Mouse (Mus musculus) neural tube, embryonic 11.5 days (tissue): ENCODE data around the gene Tchp. TPM values are rescaled to one million over a fixed set of nuclear protein-coding genes. Genes with fewer than 3 reads are reported as not detected.

Source experiments
- ATAC-seq: fragments of 200-750 bp; cut with Nextera tagmentation; 2 replicates; pipeline ENCODE4 v1.8.0; 2017; ENCODE audit warnings: moderate number of reproducible peaks, mild to moderate bottlenecking, moderate TSS enrichment, moderate library complexity; ENCODE audit not compliant: insufficient read depth, low FRiP score, low TSS enrichment
- DNase-seq: peaks from one replicate; pipeline ENCODE4 v3.0.0-alpha.2; 2015; ENCODE audit warnings: low spot score
- H3K27ac ChIP-seq: fragments of 300-500 bp; sonication (generic); 2 replicates; pipeline ENCODE4 v1.5.1; 2014; ENCODE audit warnings: low read depth, mild to moderate bottlenecking, low read length
- H3K27me3 ChIP-seq: fragments of 300-500 bp; sonication (generic); 2 replicates; pipeline ENCODE4 v1.6.1; 2014; ENCODE audit warnings: mild to moderate bottlenecking, low read length, mixed read lengths; ENCODE audit not compliant: control insufficient read depth, insufficient read depth
- H3K36me3 ChIP-seq: fragments of 300-500 bp; sonication (generic); 2 replicates; pipeline ENCODE4 v1.6.1; 2014; ENCODE audit warnings: mild to moderate bottlenecking, low read length, moderate library complexity, mixed read lengths; ENCODE audit not compliant: control insufficient read depth, insufficient read depth
- H3K4me1 ChIP-seq: fragments of 300-500 bp; sonication (generic); 2 replicates; pipeline ENCODE4 v1.6.1; 2014; ENCODE audit warnings: low read length, mixed read lengths; ENCODE audit not compliant: control insufficient read depth, insufficient read depth
- H3K4me2 ChIP-seq: fragments of 300-500 bp; sonication (generic); 2 replicates; pipeline ENCODE4 v1.6.1; 2014; ENCODE audit warnings: low read depth, mild to moderate bottlenecking, moderate library complexity
- H3K4me3 ChIP-seq: fragments of 300-500 bp; sonication (generic); 2 replicates; pipeline ENCODE4 v1.5.1; 2014; ENCODE audit warnings: low read depth, low read length
- H3K9ac ChIP-seq: fragments of 300-500 bp; sonication (generic); 2 replicates; pipeline ENCODE4 v1.6.1; 2014; ENCODE audit warnings: mild to moderate bottlenecking, low read length
- H3K9me3 ChIP-seq: fragments of 300-500 bp; sonication (generic); 2 replicates; pipeline ENCODE4 v1.6.1; 2016; ENCODE audit warnings: low read length; ENCODE audit not compliant: control insufficient read depth
- WGBS: fragments of 180-500 bp; shearing (Covaris S2); extraction: QIAGEN DNeasy Blood & Tissue Kit; methylation state at CpG from one replicate; pipeline ENCODE4 v1.1.7; 2014; 5-methylcytosine and 5-hydroxymethylcytosine counted together
- polyA plus RNA-seq: library from polyadenylated mRNA; unstranded; fragments of >200 nt; fragmentation: Nextera tagmentation; extraction: Ambion mirVana; gene quantifications from 2 replicates; pipeline ENCODE4 v1.2.1, GENCODE M21; 2014

The Tchp gene
- polyA plus RNA-seq, 1 experiment from 2014 or later: 12.8 TPM

DNA sequence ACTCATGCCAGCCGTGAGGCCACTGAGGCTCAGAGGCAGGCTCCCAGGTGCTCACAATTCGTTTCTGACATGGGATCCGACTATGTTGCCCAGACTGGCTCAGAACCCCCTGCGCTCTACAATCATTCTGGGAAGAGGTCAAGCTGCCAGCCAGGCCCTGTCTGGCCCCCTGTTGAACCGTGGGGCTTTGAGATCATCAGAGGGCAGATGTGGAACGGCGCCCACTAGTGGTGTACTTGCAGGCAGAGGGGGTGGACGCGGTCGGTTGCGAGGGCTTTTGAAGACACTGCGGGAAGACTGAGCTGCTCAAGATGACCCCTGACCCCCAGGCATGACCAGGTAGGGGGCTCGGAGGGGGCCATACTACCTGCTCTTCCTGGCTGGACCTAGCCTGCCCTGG, 34.4 kb upstream of the Tchp start:
- H3K9ac ChIP-seq: no peak overlapping the region
- ATAC-seq (no peak), DNase-seq (no peak)
- WGBS: 87% methylated on average over 13 of the region's 13 CpGs
- H3K4me1 ChIP-seq: no peaks in the 10 kb centered on the region
- H3K4me3 ChIP-seq: no peak overlapping the region
- no peaks in the 10 kb centered on the region for H3K27me3 ChIP-seq
- no peaks in the 10 kb centered on the region for H3K9me3 ChIP-seq
- H3K4me2 ChIP-seq: no peak overlapping the region
- H3K36me3 ChIP-seq: peaks cover 3% of the 10 kb centered on the region
- H3K27ac ChIP-seq: no peak overlapping the region

GRCm38 (mm10) chr5:114674594-114674993, 33.0 kb upstream of the Tchp start:
- peaks cover 3% of the 10 kb centered on the region for H3K36me3 ChIP-seq

GRCm38 (mm10) chr5:114679841-114680591, 27.5 kb upstream of the Tchp start:
- 59% methylated on average over 17 of the region's 17 CpGs for WGBS
- no peak for DNase-seq
- H3K27ac ChIP-seq: no peak overlapping the region

More at GRCm38 (mm10) chr5:114674594-114674993, 33.0 kb upstream of the Tchp start:
- DNase-seq (no peak), ATAC-seq (no peak)
- H3K4me1 ChIP-seq: no peaks in the 10 kb centered on the region
- H3K4me2 ChIP-seq: no peak overlapping the region
- no peaks in the 10 kb centered on the region for H3K27me3 ChIP-seq
- no peak overlapping the region for H3K9ac ChIP-seq
- 78% methylated on average over 8 of the region's 8 CpGs for WGBS
- H3K27ac ChIP-seq: no peak overlapping the region
- no peaks in the 10 kb centered on the region for H3K9me3 ChIP-seq
- H3K4me3 ChIP-seq: no peak overlapping the region

DNA sequence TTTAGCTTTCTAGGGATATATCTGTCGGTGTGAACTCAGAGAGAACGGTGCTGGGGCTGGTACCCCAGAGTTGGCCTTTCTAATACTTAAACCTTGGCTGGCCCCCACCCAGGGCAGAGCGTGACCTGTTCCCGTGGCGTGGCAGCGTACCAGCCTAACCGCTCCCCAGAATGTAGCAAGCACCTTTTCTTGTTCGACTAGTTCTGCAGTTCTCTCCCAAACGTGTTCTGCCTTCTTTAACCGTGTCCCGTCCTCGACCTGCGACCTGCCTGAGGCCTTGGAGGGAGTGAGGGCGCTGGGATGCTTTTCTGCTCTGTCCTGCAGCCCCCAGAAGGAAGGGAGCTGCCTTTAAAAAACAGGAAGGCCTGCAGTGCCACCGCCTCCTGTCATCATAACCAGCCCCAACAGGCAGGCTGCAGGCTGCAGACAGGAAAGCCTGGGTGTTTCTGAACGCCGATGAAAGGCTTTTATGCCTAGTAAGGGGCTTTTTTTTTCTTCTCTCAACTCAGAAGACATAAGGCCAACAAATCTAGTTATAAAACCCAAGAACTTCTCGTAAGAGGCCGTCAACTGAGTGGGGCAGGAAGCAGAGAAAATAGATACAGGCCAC, 26.8 kb upstream of the Tchp start:
- DNase-seq: no peak

More at GRCm38 (mm10) chr5:114679841-114680591, 27.5 kb upstream of the Tchp start:
- Histone ChIP-seq H3K36me3 (peaks cover 3% of the 10 kb centered on the region; the same call in 1 of the 2 replicates), H3K27me3 (no peaks in the 10 kb centered on the region), H3K4me3 (no peak overlapping the region), H3K9me3 (no peaks in the 10 kb centered on the region), H3K9ac (no peak overlapping the region), H3K4me2 (no peak overlapping the region), H3K4me1 (peaks cover 10% of the 10 kb centered on the region)
- ATAC-seq: no peak

DNA sequence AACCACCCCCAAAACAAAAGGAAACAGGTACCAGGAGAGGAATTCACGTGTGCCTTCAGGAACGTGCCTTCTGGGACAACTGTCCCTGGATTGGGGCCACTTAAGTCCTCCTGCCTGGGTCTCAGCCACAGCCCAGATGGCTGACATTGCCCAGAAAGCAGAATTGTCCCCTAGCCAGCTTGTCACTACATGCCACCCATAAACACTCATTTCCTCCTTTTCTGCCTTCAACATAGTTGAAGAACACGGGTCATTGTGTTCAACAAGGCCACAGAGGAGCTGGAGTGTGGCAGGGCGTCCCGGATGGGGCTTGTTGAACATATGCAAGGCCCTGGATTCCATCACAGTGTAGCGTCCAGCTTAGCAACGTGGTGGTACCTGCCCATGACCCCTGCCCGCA, 25.8 kb upstream of the Tchp start:
- DNase-seq: no peak
- no peak overlapping the region for H3K9ac ChIP-seq
- 82% methylated on average over 8 of the region's 8 CpGs for WGBS
- no peak overlapping the region for H3K4me3 ChIP-seq
- H3K27me3 ChIP-seq: no peaks in the 10 kb centered on the region
- H3K9me3 ChIP-seq: no peaks in the 10 kb centered on the region
- no peak for ATAC-seq
- no peak overlapping the region for H3K27ac ChIP-seq
- no peak overlapping the region for H3K4me2 ChIP-seq
- H3K4me1 ChIP-seq: peaks cover 10% of the 10 kb centered on the region
- H3K36me3 ChIP-seq: peaks cover 3% of the 10 kb centered on the region; the same call in 1 of the 2 replicates

More for the DNA sequence above, 26.8 kb upstream of the Tchp start:
- Histone ChIP-seq H3K4me1 (peaks cover 10% of the 10 kb centered on the region), H3K9me3 (no peaks in the 10 kb centered on the region), H3K4me3 (no peak overlapping the region), H3K36me3 (peaks cover 3% of the 10 kb centered on the region; the same call in 1 of the 2 replicates), H3K27me3 (no peaks in the 10 kb centered on the region), H3K4me2 (no peak overlapping the region), H3K27ac (no peak overlapping the region), H3K9ac (0 out of 2 replicates have a peak overlapping the region, but pooled peaks have one; percentile 18)
- ATAC-seq: no peak
- WGBS: 78% methylated on average over 19 of the region's 19 CpGs

GRCm38 (mm10) chr5:114685986-114686385, 21.6 kb upstream of the Tchp start:
- H3K4me1 ChIP-seq: peaks cover 13% of the 10 kb centered on the region
- no peak for DNase-seq
- ATAC-seq: no peak
- H3K27me3 ChIP-seq: no peaks in the 10 kb centered on the region
- no peak overlapping the region for H3K9ac ChIP-seq
- no peaks in the 10 kb centered on the region for H3K9me3 ChIP-seq
- no peak overlapping the region for H3K4me2 ChIP-seq
- no peak overlapping the region for H3K4me3 ChIP-seq
- WGBS: 94% methylated on average over 5 of the region's 5 CpGs
- no peaks in the 10 kb centered on the region for H3K36me3 ChIP-seq
- no peak overlapping the region for H3K27ac ChIP-seq

GRCm38 (mm10) chr5:114686726-114687210, 20.8 kb upstream of the Tchp start:
- ATAC-seq (no peak), DNase-seq (no peak)
- Histone ChIP-seq H3K4me1 (peaks cover 15% of the 10 kb centered on the region), H3K4me3 (no peak overlapping the region), H3K9ac (no peak overlapping the region), H3K27ac (no peak overlapping the region), H3K36me3 (no peaks in the 10 kb centered on the region), H3K4me2 (no peak overlapping the region), H3K27me3 (no peaks in the 10 kb centered on the region), H3K9me3 (no peaks in the 10 kb centered on the region)
- 66% methylated on average over 7 of the region's 7 CpGs for WGBS

DNA sequence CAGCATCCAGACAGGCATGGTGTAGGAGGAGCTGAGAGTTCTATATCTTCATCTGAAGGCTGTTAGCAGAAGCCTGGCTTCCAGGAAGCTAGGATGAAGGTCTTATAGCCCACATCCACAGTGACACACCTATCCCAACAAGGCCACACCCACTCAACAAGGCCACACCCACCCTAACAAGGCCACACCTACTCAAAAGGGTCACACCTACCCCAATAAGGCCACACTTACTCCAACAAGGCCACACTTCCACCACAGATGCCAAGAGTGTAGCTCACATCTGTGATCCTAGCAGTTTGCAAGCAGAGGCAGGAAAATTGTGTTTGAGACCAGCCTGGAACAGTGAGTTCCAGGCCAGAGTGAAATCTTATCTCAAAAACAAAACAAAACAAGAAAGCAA, 19.7 kb upstream of the Tchp start:
- H3K9ac ChIP-seq: no peak overlapping the region
- DNase-seq (no peak), ATAC-seq (no peak)
- H3K4me2 ChIP-seq: no peak overlapping the region
- H3K27me3 ChIP-seq: no peaks in the 10 kb centered on the region
- H3K4me1 ChIP-seq: peaks cover 11% of the 10 kb centered on the region
- no peaks in the 10 kb centered on the region for H3K36me3 ChIP-seq
- no peaks in the 10 kb centered on the region for H3K9me3 ChIP-seq
- no peak overlapping the region for H3K27ac ChIP-seq
- no peak overlapping the region for H3K4me3 ChIP-seq

DNA sequence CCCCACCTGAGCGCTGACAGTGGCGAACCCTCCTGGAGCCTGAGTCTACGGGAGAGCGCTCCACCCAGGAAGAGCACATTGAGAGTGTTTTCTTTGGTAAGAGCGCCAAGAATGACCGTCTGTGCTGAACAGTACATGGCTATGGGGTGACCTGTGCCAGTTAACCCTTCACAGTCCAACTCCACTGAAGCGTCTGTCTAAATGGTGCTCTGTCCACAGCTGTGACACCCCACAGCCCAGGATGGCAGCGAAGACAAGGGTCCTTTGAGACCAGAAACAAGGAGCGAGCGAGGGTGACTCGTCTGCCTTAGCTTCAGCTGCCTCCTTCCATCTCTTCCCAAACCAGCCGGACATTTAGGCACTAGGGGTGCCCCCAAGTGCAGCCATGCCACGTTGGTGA, 18.9 kb upstream of the Tchp start:
- Histone ChIP-seq H3K4me1 (peaks cover 9% of the 10 kb centered on the region; the same call in 1 of the 2 replicates), H3K9ac (no peak overlapping the region), H3K27me3 (no peaks in the 10 kb centered on the region), H3K4me2 (no peak overlapping the region), H3K9me3 (no peaks in the 10 kb centered on the region), H3K36me3 (no peaks in the 10 kb centered on the region), H3K4me3 (no peak overlapping the region), H3K27ac (no peak overlapping the region)
- ATAC-seq (no peak), DNase-seq (no peak)
- 84% methylated on average over 13 of the region's 13 CpGs for WGBS
